Mouse (Mus musculus): Measurements from ENCODE around the gene Fcmr.

DNA sequence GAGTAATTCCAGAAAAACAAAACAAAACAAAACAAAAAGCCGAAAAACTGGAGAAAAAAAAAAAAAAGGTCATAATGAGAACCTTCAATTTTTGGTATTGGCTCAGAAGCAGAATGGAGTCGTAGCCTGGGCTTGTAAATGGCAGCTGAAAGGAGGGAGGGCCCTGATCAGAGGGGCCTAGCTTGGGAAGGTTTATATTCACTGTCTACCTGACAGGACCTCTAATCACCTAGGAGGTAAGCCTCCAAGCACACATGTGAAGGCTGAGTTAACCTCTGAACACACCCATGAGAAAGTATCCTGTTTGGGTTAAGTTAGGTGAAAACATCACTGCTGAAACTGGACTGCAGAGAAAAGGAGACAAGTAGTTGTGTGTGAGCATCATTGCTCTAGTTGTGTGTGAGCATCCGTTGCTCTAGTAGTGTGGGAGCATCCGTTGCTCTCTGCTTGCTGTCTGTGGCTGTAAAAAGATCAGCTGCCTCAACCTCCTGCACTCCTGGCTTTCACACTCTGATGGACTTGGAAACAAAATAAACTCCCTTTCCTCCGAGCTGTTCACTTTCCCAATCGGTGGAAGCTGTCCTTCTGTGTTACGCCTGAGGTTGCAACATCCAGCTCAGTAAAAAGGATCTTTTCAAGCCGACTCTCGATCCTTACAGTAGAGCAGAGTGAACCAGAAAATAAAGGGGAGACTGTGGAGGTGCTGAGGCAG, 28.0 kb downstream of the Fcmr start:
- TF ChIP-seq POLR2A (IDR thresholded peaks at IDR 0.05; ENCODE audit: control insufficient read depth, extremely low read depth, insufficient read depth, low read length, poor library complexity): no peak
- TF ChIP-seq CTCF (IDR thresholded peaks at IDR 0.05; ENCODE audit: borderline replicate concordance, control insufficient read depth, extremely low read depth, insufficient read depth, low read length, poor library complexity): no peak
